Mouse (Mus musculus): ENCODE measurements around the gene Rgs7. TPM values are rescaled to one million over a fixed set of nuclear protein-coding genes. Genes with fewer than 3 reads are reported as not detected.
A peak's percentile ranks its signal among the peaks of the same experiment; 100 is the strongest.

Rgs7 gene
- polyA plus RNA-seq, 1 experiment from 2014 or later = 44.9 TPM

DNA sequence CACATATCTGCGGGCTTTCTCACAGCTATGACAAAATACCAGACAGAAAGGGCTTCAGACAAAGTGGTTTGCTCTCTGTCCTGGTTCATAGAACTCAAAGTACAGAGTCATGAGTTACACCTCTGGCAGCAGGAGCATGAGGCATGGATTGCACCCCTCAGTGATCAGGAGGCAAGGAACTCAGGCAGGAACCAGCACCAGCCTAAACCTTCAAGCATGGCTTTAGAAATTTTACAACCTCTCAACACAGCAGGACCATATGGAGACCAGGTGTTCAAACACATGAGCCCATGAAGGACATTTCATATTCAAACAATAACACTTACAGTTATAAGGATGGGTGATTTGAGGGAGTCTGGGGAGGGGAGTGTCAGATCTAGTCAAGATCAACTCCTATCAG, 49.4 kb downstream of the Rgs7 start:
- 94% methylated on average over 1 of the region's 1 CpGs for WGBS
- Histone ChIP-seq H3K4me2 (ENCODE audit: low read length) (no peak overlapping the region), H3K4me1 (ENCODE audit: control insufficient read depth, insufficient read depth, low read length) (0 out of 2 replicates have a peak, but pooled peaks cover 4% of the 10 kb centered on the region), H3K27ac (ENCODE audit: low read length) (no peak overlapping the region), H3K27me3 (ENCODE audit: control insufficient read depth, insufficient read depth, low read depth, low read length) (no peaks in the 10 kb centered on the region), H3K36me3 (ENCODE audit: control insufficient read depth, insufficient read depth, low read length) (no peaks in the 10 kb centered on the region), H3K9me3 (replicated peaks; ENCODE audit: control insufficient read depth, low read length, poor library complexity, severe bottlenecking) (no peaks in the 10 kb centered on the region), H3K4me3 (ENCODE audit: low read depth, low read length) (no peak overlapping the region), H3K9ac (ENCODE audit: low read depth, low read length) (no peak overlapping the region)
- ATAC-seq = no peak

GRCm38 (mm10) chr1:175442025-175442424, 50.3 kb downstream of the Rgs7 start:
- H3K27me3 ChIP-seq (ENCODE audit: control insufficient read depth, insufficient read depth, low read depth, low read length) = no peaks in the 10 kb centered on the region
- no peak overlapping the region for H3K27ac ChIP-seq (ENCODE audit: low read length)
- no peak overlapping the region for H3K4me2 ChIP-seq (ENCODE audit: low read length)
- H3K9me3 ChIP-seq (replicated peaks; ENCODE audit: control insufficient read depth, low read length, poor library complexity, severe bottlenecking) = no peaks in the 10 kb centered on the region
- 82% methylated on average over 6 of the region's 6 CpGs for WGBS
- no peak overlapping the region for H3K9ac ChIP-seq (ENCODE audit: low read depth, low read length)
- H3K36me3 ChIP-seq (ENCODE audit: control insufficient read depth, insufficient read depth, low read length) = no peaks in the 10 kb centered on the region
- 0 out of 2 replicates have a peak, but pooled peaks cover 4% of the 10 kb centered on the region for H3K4me1 ChIP-seq (ENCODE audit: control insufficient read depth, insufficient read depth, low read length)
- no peak for ATAC-seq
- no peak overlapping the region for H3K4me3 ChIP-seq (ENCODE audit: low read depth, low read length)

GRCm38 (mm10) chr1:175433622-175434204, 58.6 kb downstream of the Rgs7 start:
- H3K4me1 ChIP-seq (ENCODE audit: control insufficient read depth, insufficient read depth, low read length) = no peaks in the 10 kb centered on the region
- H3K27me3 ChIP-seq (ENCODE audit: control insufficient read depth, insufficient read depth, low read depth, low read length) = no peaks in the 10 kb centered on the region
- H3K9ac ChIP-seq (ENCODE audit: low read depth, low read length) = no peak overlapping the region
- ATAC-seq = no peak
- no peaks in the 10 kb centered on the region for H3K36me3 ChIP-seq (ENCODE audit: control insufficient read depth, insufficient read depth, low read length)
- H3K4me3 ChIP-seq (ENCODE audit: low read depth, low read length) = no peak overlapping the region
- H3K4me2 ChIP-seq (ENCODE audit: low read length) = no peak overlapping the region
- WGBS = 72% methylated on average over 14 of the region's 14 CpGs
- no peaks in the 10 kb centered on the region for H3K9me3 ChIP-seq (replicated peaks; ENCODE audit: control insufficient read depth, low read length, poor library complexity, severe bottlenecking)
- H3K27ac ChIP-seq (ENCODE audit: low read length) = no peak overlapping the region

DNA sequence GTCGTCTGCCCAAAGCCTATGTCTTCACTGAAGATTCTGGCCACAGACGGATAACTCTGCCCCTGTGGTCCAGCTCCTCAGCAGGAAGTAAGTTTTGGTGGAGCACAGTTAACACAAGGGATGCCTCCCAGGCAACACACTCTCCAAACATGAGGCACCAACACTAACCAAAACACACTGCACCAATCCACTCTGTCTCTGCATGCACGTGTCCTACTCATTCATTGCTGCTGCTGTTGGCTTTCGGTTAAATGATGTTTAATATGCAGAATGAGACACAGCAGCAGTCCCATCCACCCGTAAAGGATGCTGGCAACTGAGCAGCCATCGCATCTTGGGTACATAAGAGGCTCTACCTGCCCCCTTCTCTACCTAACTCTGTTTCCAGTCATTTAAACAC, 59.2 kb downstream of the Rgs7 start:
- Histone ChIP-seq H3K9ac (ENCODE audit: low read depth, low read length) (no peak overlapping the region), H3K27ac (ENCODE audit: low read length) (no peak overlapping the region), H3K36me3 (ENCODE audit: control insufficient read depth, insufficient read depth, low read length) (no peaks in the 10 kb centered on the region), H3K4me1 (ENCODE audit: control insufficient read depth, insufficient read depth, low read length) (no peaks in the 10 kb centered on the region), H3K4me2 (ENCODE audit: low read length) (no peak overlapping the region), H3K4me3 (ENCODE audit: low read depth, low read length) (no peak overlapping the region), H3K27me3 (ENCODE audit: control insufficient read depth, insufficient read depth, low read depth, low read length) (no peaks in the 10 kb centered on the region), H3K9me3 (replicated peaks; ENCODE audit: control insufficient read depth, low read length, poor library complexity, severe bottlenecking) (no peaks in the 10 kb centered on the region)
- WGBS = 79% methylated on average over 6 of the region's 6 CpGs
- peak; percentile 40; the same call in 1 of the 2 replicates for ATAC-seq

- H3K27ac ChIP-seq (ENCODE audit: low read length) = no peak overlapping the region
- 62% methylated on average over 4 of the region's 4 CpGs for WGBS
- H3K36me3 ChIP-seq (ENCODE audit: control insufficient read depth, insufficient read depth, low read length) = no peaks in the 10 kb centered on the region
- no peak overlapping the region for H3K4me3 ChIP-seq (ENCODE audit: low read depth, low read length)
- H3K9me3 ChIP-seq (replicated peaks; ENCODE audit: control insufficient read depth, low read length, poor library complexity, severe bottlenecking) = no peaks in the 10 kb centered on the region
- no peaks in the 10 kb centered on the region; the same call in 1 of the 2 replicates for H3K4me1 ChIP-seq (ENCODE audit: control insufficient read depth, insufficient read depth, low read length)
- no peak for ATAC-seq
- no peaks in the 10 kb centered on the region for H3K27me3 ChIP-seq (ENCODE audit: control insufficient read depth, insufficient read depth, low read depth, low read length)
- no peak overlapping the region for H3K4me2 ChIP-seq (ENCODE audit: low read length)
- no peak overlapping the region for H3K9ac ChIP-seq (ENCODE audit: low read depth, low read length)
Measured at GRCm38 (mm10) chr1:175431356-175432053, 60.8 kb downstream of the Rgs7 start.

GRCm38 (mm10) chr1:175427112-175427511, 65.2 kb downstream of the Rgs7 start:
- H3K4me3 ChIP-seq (ENCODE audit: low read depth, low read length) = no peak overlapping the region
- 82% methylated on average over 2 of the region's 2 CpGs for WGBS
- H3K36me3 ChIP-seq (ENCODE audit: control insufficient read depth, insufficient read depth, low read length) = no peaks in the 10 kb centered on the region
- H3K4me2 ChIP-seq (ENCODE audit: low read length) = no peak overlapping the region
- ATAC-seq = no peak
- no peaks in the 10 kb centered on the region for H3K27me3 ChIP-seq (ENCODE audit: control insufficient read depth, insufficient read depth, low read depth, low read length)
- H3K9ac ChIP-seq (ENCODE audit: low read depth, low read length) = no peak overlapping the region
- H3K27ac ChIP-seq (ENCODE audit: low read length) = no peak overlapping the region
- H3K4me1 ChIP-seq (ENCODE audit: control insufficient read depth, insufficient read depth, low read length) = no peaks in the 10 kb centered on the region; the same call in 1 of the 2 replicates
- no peaks in the 10 kb centered on the region for H3K9me3 ChIP-seq (replicated peaks; ENCODE audit: control insufficient read depth, low read length, poor library complexity, severe bottlenecking)

DNA sequence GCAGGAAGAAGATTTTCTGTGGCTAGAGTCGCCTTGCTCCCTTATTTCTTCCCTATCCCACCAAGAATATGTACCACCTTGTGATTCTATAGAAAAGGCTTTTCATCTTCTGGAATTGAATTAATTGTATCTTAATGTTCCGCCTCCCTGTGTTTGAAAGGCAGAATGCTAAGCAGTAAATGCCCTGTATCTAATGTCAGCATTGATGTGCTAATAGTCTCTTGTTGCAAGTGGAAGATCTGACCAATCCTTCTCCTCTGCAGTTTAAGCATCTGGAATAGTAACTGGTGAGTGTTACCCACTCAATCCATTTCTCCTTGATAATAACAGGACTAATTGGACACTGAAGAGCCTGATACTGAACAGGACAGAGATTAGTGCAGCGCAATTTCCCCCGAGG, 65.9 kb downstream of the Rgs7 start:
- H3K9me3 ChIP-seq (replicated peaks; ENCODE audit: control insufficient read depth, low read length, poor library complexity, severe bottlenecking) = no peaks in the 10 kb centered on the region
- no peaks in the 10 kb centered on the region; the same call in 1 of the 2 replicates for H3K4me1 ChIP-seq (ENCODE audit: control insufficient read depth, insufficient read depth, low read length)
- no peak overlapping the region for H3K27ac ChIP-seq (ENCODE audit: low read length)
- H3K4me3 ChIP-seq (ENCODE audit: low read depth, low read length) = no peak overlapping the region
- no peak overlapping the region for H3K4me2 ChIP-seq (ENCODE audit: low read length)
- no peak for ATAC-seq
- WGBS = 26% methylated on average over 4 of the region's 4 CpGs
- no peaks in the 10 kb centered on the region for H3K27me3 ChIP-seq (ENCODE audit: control insufficient read depth, insufficient read depth, low read depth, low read length)
- no peaks in the 10 kb centered on the region for H3K36me3 ChIP-seq (ENCODE audit: control insufficient read depth, insufficient read depth, low read length)
- H3K9ac ChIP-seq (ENCODE audit: low read depth, low read length) = no peak overlapping the region

DNA sequence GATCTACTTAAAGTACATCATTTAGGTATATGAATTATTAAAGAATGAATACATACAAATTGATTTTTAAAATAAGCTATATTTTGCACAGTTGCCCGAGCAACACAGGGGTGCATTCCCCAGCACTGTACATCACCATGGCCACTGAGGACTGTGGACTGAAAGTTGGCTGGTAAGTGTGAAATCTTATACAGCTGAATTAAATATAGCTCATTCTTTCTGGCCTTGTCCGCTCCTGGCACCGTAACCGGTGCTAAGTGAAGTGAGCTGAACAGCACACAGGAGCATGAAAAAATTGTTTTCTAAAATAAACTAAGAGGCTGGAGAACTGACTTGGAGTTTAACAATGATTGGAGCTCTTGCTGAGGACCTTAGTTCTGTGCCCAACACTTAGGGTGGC, 71.4 kb downstream of the Rgs7 start:
- Histone ChIP-seq H3K9ac (ENCODE audit: low read depth, low read length) (no peak overlapping the region), H3K27ac (ENCODE audit: low read length) (no peak overlapping the region), H3K27me3 (ENCODE audit: control insufficient read depth, insufficient read depth, low read depth, low read length) (no peaks in the 10 kb centered on the region), H3K4me3 (ENCODE audit: low read depth, low read length) (no peak overlapping the region), H3K4me2 (ENCODE audit: low read length) (no peak overlapping the region), H3K4me1 (ENCODE audit: control insufficient read depth, insufficient read depth, low read length) (peaks cover 2% of the 10 kb centered on the region), H3K9me3 (replicated peaks; ENCODE audit: control insufficient read depth, low read length, poor library complexity, severe bottlenecking) (no peaks in the 10 kb centered on the region), H3K36me3 (ENCODE audit: control insufficient read depth, insufficient read depth, low read length) (no peaks in the 10 kb centered on the region)
- no peak for ATAC-seq
- WGBS = 88% methylated on average over 4 of the region's 4 CpGs

- H3K4me1 ChIP-seq (ENCODE audit: control insufficient read depth, insufficient read depth, low read length) = peaks cover 7% of the 10 kb centered on the region
- no peaks in the 10 kb centered on the region for H3K9me3 ChIP-seq (replicated peaks; ENCODE audit: control insufficient read depth, low read length, poor library complexity, severe bottlenecking)
- no peaks in the 10 kb centered on the region for H3K27me3 ChIP-seq (ENCODE audit: control insufficient read depth, insufficient read depth, low read depth, low read length)
- no peak overlapping the region for H3K9ac ChIP-seq (ENCODE audit: low read depth, low read length)
- H3K36me3 ChIP-seq (ENCODE audit: control insufficient read depth, insufficient read depth, low read length) = no peaks in the 10 kb centered on the region
- 0 out of 2 replicates have a peak, but pooled peaks have one; percentile 33 for ATAC-seq
- whole genome bisulfite sequencing = 33% methylated on average over 9 of the region's 9 CpGs
- H3K4me3 ChIP-seq (ENCODE audit: low read depth, low read length) = no peak overlapping the region
- 0 out of 2 replicates have a peak overlapping the region, but pooled peaks have one; percentile 7 for H3K27ac ChIP-seq (ENCODE audit: low read length)
- H3K4me2 ChIP-seq (ENCODE audit: low read length) = 0 out of 2 replicates have a peak overlapping the region, but pooled peaks have one; percentile 3
Measured at GRCm38 (mm10) chr1:175415728-175416127, 76.6 kb downstream of the Rgs7 start.

All from midbrain, embryonic 16.5 days (tissue).